Mouse (Mus musculus): Measurements from ENCODE around the gene Mex3a. TPM values are rescaled to one million over a fixed set of nuclear protein-coding genes. Genes with fewer than 3 reads are reported as not detected.
A peak's percentile ranks its signal among the peaks of the same experiment; 100 is the strongest.

Gene Mex3a
- polyA plus RNA-seq, 1 experiment from 2014 or later: 31.6 TPM

GRCm38 (mm10) chr3:88563442-88563841 lies 31.2 kb downstream of the Mex3a start:
- Histone ChIP-seq H3K4me3 (ENCODE audit: low read length) (no peak overlapping the region), H3K9me3 (ENCODE audit: control insufficient read depth, low read length) (no peaks in the 10 kb centered on the region), H3K36me3 (ENCODE audit: control insufficient read depth, insufficient read depth, low read length) (peaks cover 89% of the 10 kb centered on the region), H3K27ac (ENCODE audit: low read depth, low read length) (peak overlapping the region; percentile 68), H3K4me2 (replicated peaks; ENCODE audit: low read depth, low read length) (no peak overlapping the region), H3K4me1 (ENCODE audit: control insufficient read depth, insufficient read depth, low read length) (peaks cover 23% of the 10 kb centered on the region), H3K27me3 (ENCODE audit: control insufficient read depth, insufficient read depth, low read length) (no peaks in the 10 kb centered on the region), H3K9ac (ENCODE audit: low read depth, low read length) (0 out of 2 replicates have a peak overlapping the region, but pooled peaks have one; percentile 18)
- WGBS: 36% methylated on average over 4 of the region's 4 CpGs
- ATAC-seq (ENCODE audit: low FRiP score, low TSS enrichment): 0 out of 2 replicates have a peak, but pooled peaks have one; percentile 10

- Histone ChIP-seq H3K9me3 (ENCODE audit: control insufficient read depth, low read length) (no peaks in the 10 kb centered on the region), H3K4me2 (replicated peaks; ENCODE audit: low read depth, low read length) (0 out of 2 replicates have a peak overlapping the region, but pooled peaks have one; percentile 1), H3K4me3 (ENCODE audit: low read length) (no peak overlapping the region), H3K27me3 (ENCODE audit: control insufficient read depth, insufficient read depth, low read length) (no peaks in the 10 kb centered on the region), H3K4me1 (ENCODE audit: control insufficient read depth, insufficient read depth, low read length) (peaks cover 23% of the 10 kb centered on the region), H3K27ac (ENCODE audit: low read depth, low read length) (peak overlapping the region; percentile 68; the same call in 1 of the 2 replicates), H3K36me3 (ENCODE audit: control insufficient read depth, insufficient read depth, low read length) (peaks cover 89% of the 10 kb centered on the region), H3K9ac (ENCODE audit: low read depth, low read length) (no peak overlapping the region)
- ATAC-seq (ENCODE audit: low FRiP score, low TSS enrichment): peak; percentile 71
- 35% methylated on average over 7 of the region's 7 CpGs for WGBS
Measured at GRCm38 (mm10) chr3:88563966-88564365, 31.8 kb downstream of the Mex3a start.

DNA sequence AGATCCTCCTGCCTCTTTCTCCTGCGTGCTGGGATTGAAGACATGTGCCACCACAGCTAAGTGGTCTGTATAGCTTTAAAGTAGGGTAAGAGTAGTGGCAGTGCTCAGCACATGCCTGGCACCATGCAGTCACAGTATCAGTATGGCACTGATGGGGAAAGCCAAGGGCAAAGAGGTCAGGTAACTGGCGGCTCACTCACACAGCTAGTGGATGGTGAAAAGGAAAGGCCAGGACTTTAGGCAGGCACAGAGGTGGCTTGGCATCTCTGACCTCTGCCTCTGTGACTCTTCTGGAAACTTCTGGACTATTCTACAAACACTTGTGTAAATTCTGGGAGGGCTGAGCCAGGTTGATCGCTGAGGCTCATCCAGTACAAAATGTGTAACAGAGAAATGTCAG lies 33.9 kb downstream of the Mex3a start:
- Histone ChIP-seq H3K4me3 (ENCODE audit: low read length) (no peak overlapping the region), H3K4me2 (replicated peaks; ENCODE audit: low read depth, low read length) (no peak overlapping the region), H3K27ac (ENCODE audit: low read depth, low read length) (no peak overlapping the region), H3K9me3 (ENCODE audit: control insufficient read depth, low read length) (no peaks in the 10 kb centered on the region), H3K36me3 (ENCODE audit: control insufficient read depth, insufficient read depth, low read length) (peaks cover 81% of the 10 kb centered on the region), H3K27me3 (ENCODE audit: control insufficient read depth, insufficient read depth, low read length) (no peaks in the 10 kb centered on the region), H3K4me1 (ENCODE audit: control insufficient read depth, insufficient read depth, low read length) (peaks cover 23% of the 10 kb centered on the region), H3K9ac (ENCODE audit: low read depth, low read length) (no peak overlapping the region)
- no peak for ATAC-seq (ENCODE audit: low FRiP score, low TSS enrichment)
- 95% methylated on average over 3 of the region's 3 CpGs for WGBS

GRCm38 (mm10) chr3:88566536-88567061 lies 34.4 kb downstream of the Mex3a start:
- H3K9ac ChIP-seq (ENCODE audit: low read depth, low read length): no peak overlapping the region
- no peak for ATAC-seq (ENCODE audit: low FRiP score, low TSS enrichment)
- H3K4me2 ChIP-seq (replicated peaks; ENCODE audit: low read depth, low read length): no peak overlapping the region
- 86% methylated on average over 4 of the region's 4 CpGs for WGBS
- no peak overlapping the region for H3K27ac ChIP-seq (ENCODE audit: low read depth, low read length)
- no peaks in the 10 kb centered on the region for H3K9me3 ChIP-seq (ENCODE audit: control insufficient read depth, low read length)
- H3K27me3 ChIP-seq (ENCODE audit: control insufficient read depth, insufficient read depth, low read length): no peaks in the 10 kb centered on the region
- peaks cover 79% of the 10 kb centered on the region for H3K36me3 ChIP-seq (ENCODE audit: control insufficient read depth, insufficient read depth, low read length)
- no peak overlapping the region for H3K4me3 ChIP-seq (ENCODE audit: low read length)
- peaks cover 23% of the 10 kb centered on the region for H3K4me1 ChIP-seq (ENCODE audit: control insufficient read depth, insufficient read depth, low read length)

GRCm38 (mm10) chr3:88567892-88568291 lies 35.7 kb downstream of the Mex3a start:
- peaks cover 15% of the 10 kb centered on the region for H3K4me1 ChIP-seq (ENCODE audit: control insufficient read depth, insufficient read depth, low read length)
- ATAC-seq (ENCODE audit: low FRiP score, low TSS enrichment): no peak
- H3K27me3 ChIP-seq (ENCODE audit: control insufficient read depth, insufficient read depth, low read length): no peaks in the 10 kb centered on the region
- no peak overlapping the region for H3K4me2 ChIP-seq (replicated peaks; ENCODE audit: low read depth, low read length)
- H3K9me3 ChIP-seq (ENCODE audit: control insufficient read depth, low read length): no peaks in the 10 kb centered on the region
- WGBS: 90% methylated on average over 6 of the region's 6 CpGs
- H3K36me3 ChIP-seq (ENCODE audit: control insufficient read depth, insufficient read depth, low read length): peaks cover 71% of the 10 kb centered on the region
- H3K4me3 ChIP-seq (ENCODE audit: low read length): no peak overlapping the region
- no peak overlapping the region for H3K27ac ChIP-seq (ENCODE audit: low read depth, low read length)
- no peak overlapping the region for H3K9ac ChIP-seq (ENCODE audit: low read depth, low read length)

DNA sequence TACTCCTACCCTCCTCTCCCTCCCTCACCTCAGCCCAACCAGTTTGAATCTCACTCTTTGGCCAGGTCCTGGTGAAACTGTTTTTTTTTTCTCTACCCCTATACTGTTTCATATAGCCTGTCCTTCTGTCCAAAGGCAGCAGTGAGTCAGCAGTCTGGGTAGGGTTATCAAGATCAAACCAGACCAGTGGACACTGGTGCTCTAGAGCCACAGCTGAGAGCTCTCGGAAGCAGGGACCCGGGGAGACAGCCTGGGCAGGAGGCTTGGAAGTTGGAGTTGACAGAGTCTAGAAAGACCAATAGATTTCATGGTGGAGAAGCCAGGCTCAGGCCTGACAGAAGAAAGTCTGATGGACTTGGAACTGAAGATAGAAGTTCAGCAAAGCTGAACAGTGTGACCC lies 36.4 kb downstream of the Mex3a start:
- Histone ChIP-seq H3K27me3 (ENCODE audit: control insufficient read depth, insufficient read depth, low read length) (no peaks in the 10 kb centered on the region), H3K9ac (ENCODE audit: low read depth, low read length) (no peak overlapping the region), H3K4me3 (ENCODE audit: low read length) (no peak overlapping the region), H3K4me1 (ENCODE audit: control insufficient read depth, insufficient read depth, low read length) (peaks cover 8% of the 10 kb centered on the region), H3K4me2 (replicated peaks; ENCODE audit: low read depth, low read length) (no peak overlapping the region), H3K9me3 (ENCODE audit: control insufficient read depth, low read length) (no peaks in the 10 kb centered on the region), H3K27ac (ENCODE audit: low read depth, low read length) (no peak overlapping the region), H3K36me3 (ENCODE audit: control insufficient read depth, insufficient read depth, low read length) (peaks cover 64% of the 10 kb centered on the region)
- ATAC-seq (ENCODE audit: low FRiP score, low TSS enrichment): no peak
- 94% methylated on average over 2 of the region's 2 CpGs for WGBS

- H3K27me3 ChIP-seq (ENCODE audit: control insufficient read depth, insufficient read depth, low read length): no peaks in the 10 kb centered on the region
- H3K9me3 ChIP-seq (ENCODE audit: control insufficient read depth, low read length): no peaks in the 10 kb centered on the region
- H3K4me3 ChIP-seq (ENCODE audit: low read length): no peak overlapping the region
- peaks cover 59% of the 10 kb centered on the region for H3K36me3 ChIP-seq (ENCODE audit: control insufficient read depth, insufficient read depth, low read length)
- H3K9ac ChIP-seq (ENCODE audit: low read depth, low read length): no peak overlapping the region
- no peak overlapping the region for H3K4me2 ChIP-seq (replicated peaks; ENCODE audit: low read depth, low read length)
- H3K4me1 ChIP-seq (ENCODE audit: control insufficient read depth, insufficient read depth, low read length): peaks cover 6% of the 10 kb centered on the region; the same call in 1 of the 2 replicates
- ATAC-seq (ENCODE audit: low FRiP score, low TSS enrichment): no peak
- WGBS: 96% methylated on average over 2 of the region's 2 CpGs
- no peak overlapping the region for H3K27ac ChIP-seq (ENCODE audit: low read depth, low read length)
Measured at GRCm38 (mm10) chr3:88569093-88569492, 36.9 kb downstream of the Mex3a start.

DNA sequence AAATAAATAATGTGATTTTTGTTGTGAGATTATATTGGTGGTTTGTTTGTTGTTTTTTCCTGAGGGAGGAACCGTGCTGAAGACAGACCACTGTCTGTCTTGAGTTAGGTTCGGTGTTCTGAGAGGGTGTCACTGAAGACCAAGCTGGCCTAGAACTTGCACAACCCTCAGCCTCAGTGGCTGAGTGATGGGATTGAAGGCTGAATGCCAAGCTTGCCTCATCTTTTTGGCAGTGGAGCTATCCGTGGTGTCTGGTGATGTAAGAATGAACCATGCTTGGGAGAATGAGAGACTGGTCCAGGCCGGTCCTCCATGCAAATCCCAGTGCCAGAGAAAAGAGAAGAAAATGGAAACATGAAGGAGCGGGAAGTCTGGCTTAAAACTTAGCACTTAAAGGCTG lies 37.5 kb downstream of the Mex3a start:
- no peak overlapping the region for H3K9ac ChIP-seq (ENCODE audit: low read depth, low read length)
- peaks cover 3% of the 10 kb centered on the region; the same call in 1 of the 2 replicates for H3K4me1 ChIP-seq (ENCODE audit: control insufficient read depth, insufficient read depth, low read length)
- WGBS: 93% methylated on average over 5 of the region's 5 CpGs
- no peak overlapping the region for H3K4me2 ChIP-seq (replicated peaks; ENCODE audit: low read depth, low read length)
- no peaks in the 10 kb centered on the region for H3K27me3 ChIP-seq (ENCODE audit: control insufficient read depth, insufficient read depth, low read length)
- H3K27ac ChIP-seq (ENCODE audit: low read depth, low read length): no peak overlapping the region
- ATAC-seq (ENCODE audit: low FRiP score, low TSS enrichment): no peak
- no peaks in the 10 kb centered on the region for H3K9me3 ChIP-seq (ENCODE audit: control insufficient read depth, low read length)
- peaks cover 54% of the 10 kb centered on the region for H3K36me3 ChIP-seq (ENCODE audit: control insufficient read depth, insufficient read depth, low read length)
- no peak overlapping the region for H3K4me3 ChIP-seq (ENCODE audit: low read length)

DNA sequence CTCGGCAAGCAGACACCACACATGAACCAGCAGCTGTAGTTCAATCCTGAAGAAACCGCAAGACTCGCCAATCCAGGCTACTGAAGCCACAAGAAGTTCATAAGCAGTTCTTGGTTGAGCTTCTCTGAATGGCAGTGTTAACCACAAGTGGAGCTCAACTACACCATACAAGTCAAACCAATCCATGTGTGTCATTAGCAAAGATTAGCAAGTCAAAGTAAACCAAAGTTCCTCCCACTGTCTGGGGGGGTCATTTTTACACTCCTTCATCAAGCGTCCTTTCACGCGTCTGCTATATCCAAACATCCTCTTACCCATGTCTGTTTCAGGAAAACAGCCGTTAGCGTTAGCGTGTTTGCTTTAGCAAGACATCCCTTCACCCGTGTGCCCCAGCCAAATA lies 38.1 kb downstream of the Mex3a start:
- H3K9ac ChIP-seq (ENCODE audit: low read depth, low read length): no peak overlapping the region
- H3K4me2 ChIP-seq (replicated peaks; ENCODE audit: low read depth, low read length): no peak overlapping the region
- no peaks in the 10 kb centered on the region for H3K4me1 ChIP-seq (ENCODE audit: control insufficient read depth, insufficient read depth, low read length)
- WGBS: 92% methylated on average over 10 of the region's 10 CpGs
- ATAC-seq (ENCODE audit: low FRiP score, low TSS enrichment): no peak
- peaks cover 47% of the 10 kb centered on the region for H3K36me3 ChIP-seq (ENCODE audit: control insufficient read depth, insufficient read depth, low read length)
- H3K27me3 ChIP-seq (ENCODE audit: control insufficient read depth, insufficient read depth, low read length): no peaks in the 10 kb centered on the region
- H3K9me3 ChIP-seq (ENCODE audit: control insufficient read depth, low read length): no peaks in the 10 kb centered on the region
- H3K4me3 ChIP-seq (ENCODE audit: low read length): no peak overlapping the region
- no peak overlapping the region for H3K27ac ChIP-seq (ENCODE audit: low read depth, low read length)
